Mouse (Mus musculus) natural killer cell, adult 2 months (primary cell): ENCODE results near the gene Mmp24.

Source experiments
- DNase-seq, 2 experiments: peaks; one replicate each; pipeline ENCODE4 v3.0.0; 2022; ENCODE audit warnings: low spot score in 2 of 2

Gene Mmp24

GRCm38 (mm10) chr2:155775685-155776263 lies 632 bp downstream of the Mmp24 start:
- DNase-seq: peak in 1 of 2 experiments; percentile 31

GRCm38 (mm10) chr2:155776824-155777687 lies 1.9 kb downstream of the Mmp24 start:
- no peak for DNase-seq

- no peak for DNase-seq
Observed at GRCm38 (mm10) chr2:155777688-155777985, 2.5 kb downstream of the Mmp24 start.

- no peak for DNase-seq
Observed at GRCm38 (mm10) chr2:155778004-155778403, 2.9 kb downstream of the Mmp24 start.

- no peak for DNase-seq
Observed at GRCm38 (mm10) chr2:155779066-155779465, 3.9 kb downstream of the Mmp24 start.

- no peak for DNase-seq
Observed at GRCm38 (mm10) chr2:155779506-155779905, 4.4 kb downstream of the Mmp24 start.

- no peak for DNase-seq
Observed at GRCm38 (mm10) chr2:155784534-155784933, 9.4 kb downstream of the Mmp24 start.

GRCm38 (mm10) chr2:155786905-155787304 lies 11.8 kb downstream of the Mmp24 start:
- no peak for DNase-seq

- no peak for DNase-seq
Observed at GRCm38 (mm10) chr2:155787949-155788931, 13.1 kb downstream of the Mmp24 start.

GRCm38 (mm10) chr2:155792899-155793298 lies 17.8 kb downstream of the Mmp24 start:
- DNase-seq: no peak

GRCm38 (mm10) chr2:155794674-155795445 lies 19.7 kb downstream of the Mmp24 start:
- DNase-seq: no peak

- no peak for DNase-seq
Observed at GRCm38 (mm10) chr2:155798613-155799012, 23.5 kb downstream of the Mmp24 start.

GRCm38 (mm10) chr2:155802761-155803160 lies 27.6 kb downstream of the Mmp24 start:
- no peak for DNase-seq

- DNase-seq: no peak
Observed at GRCm38 (mm10) chr2:155804053-155804452, 28.9 kb downstream of the Mmp24 start.

- no peak for DNase-seq
Observed at GRCm38 (mm10) chr2:155805231-155805924, 30.2 kb downstream of the Mmp24 start.

GRCm38 (mm10) chr2:155805925-155806255 lies 30.7 kb downstream of the Mmp24 start:
- no peak for DNase-seq

GRCm38 (mm10) chr2:155806548-155806947 lies 31.4 kb downstream of the Mmp24 start:
- no peak for DNase-seq

- DNase-seq: no peak
Observed at GRCm38 (mm10) chr2:155807408-155807807, 32.3 kb downstream of the Mmp24 start.

GRCm38 (mm10) chr2:155809620-155810019 lies 34.5 kb downstream of the Mmp24 start:
- no peak for DNase-seq

- DNase-seq: peak; percentile 72 to 78
Observed at GRCm38 (mm10) chr2:155811821-155812396, 36.8 kb downstream of the Mmp24 start.

GRCm38 (mm10) chr2:155812637-155813036 lies 37.5 kb downstream of the Mmp24 start:
- no peak for DNase-seq
